18 mouse cellular contexts compared by ENCODE assay signal in genomic region chr1:153241346-153241745, GRCm38 (mm10). TPM values are rescaled to one million over a fixed set of nuclear protein-coding genes. Genes with fewer than 3 reads are reported as not detected.
DNase-seq lines count a peak whose midpoint lies in the region; ATAC-seq and TF ChIP-seq lines count a peak whose summit lies in the region.
"Had no signal": no experiment of that assay in that cellular context is flagged by ENCODE, and none has a peak within 500 bp of the region (broad histone marks: within the 10 kb centered on the region; RNA-seq: fewer than 3 reads in every experiment).

No protein-coding gene starts in this region.

- no peak overlapping the region for H3K9ac ChIP-seq in heart, adult 2 months (ENCODE audit: low read depth, low read length)
- H3K9ac ChIP-seq in heart, embryonic 11.5 days (ENCODE audit: low read depth, low read length): no peak overlapping the region
- no peak overlapping the region for H3K9ac ChIP-seq in lung, embryonic 16.5 days (ENCODE audit: low read length)
- H3K9ac ChIP-seq in hindbrain, embryonic 16.5 days (ENCODE audit: low read depth, low read length): no peak overlapping the region
- no peak overlapping the region for H3K9ac ChIP-seq in intestine, embryonic 15.5 days
- H3K9ac ChIP-seq: heart, embryonic 13.5 days; hindbrain, embryonic 13.5 days had no signal

- H3K27ac ChIP-seq in heart, adult 2 months: peak overlapping the region; percentile 28
- no peak overlapping the region for H3K27ac ChIP-seq in heart, embryonic 11.5 days (ENCODE audit: low read depth, low read length)
- H3K27ac ChIP-seq in layer of hippocampus, adult 2 months: peak overlapping the region; percentile 24; the same call in 1 of the 2 replicates
- peak overlapping the region; percentile 68 for H3K27ac ChIP-seq in lung, embryonic 16.5 days (ENCODE audit: low read length)
- no peak overlapping the region for H3K27ac ChIP-seq in hindbrain, embryonic 16.5 days (ENCODE audit: low read depth, low read length)
- no peak overlapping the region for H3K27ac ChIP-seq in intestine, embryonic 15.5 days
- H3K27ac ChIP-seq: heart, embryonic 13.5 days; hindbrain, embryonic 13.5 days; midbrain, embryonic 10.5 days had no signal

- DNase-seq in heart, adult 2 months: peak in 1 of 2 experiments; percentile 56
- no peak for DNase-seq in layer of hippocampus, adult 2 months (ENCODE audit: low spot score in 2 of 2)
- no peak for DNase-seq in layer of hippocampus, postnatal 36 days
- DNase-seq: adrenal gland, postnatal 10 days; cerebellum, adult 18-20 months; kidney, postnatal 25 days; right cerebral cortex, adult 18-20 months; spleen, adult 18-20 months; thymus, postnatal 36 days had no signal

- H3K79me2 ChIP-seq in heart, adult 2 months (replicated peaks; ENCODE audit: control insufficient read depth, insufficient read depth, low read length): no peaks in the 10 kb centered on the region

- no peak overlapping the region for H3K4me3 ChIP-seq in heart, adult 2 months
- no peak overlapping the region for H3K4me3 ChIP-seq in heart, embryonic 11.5 days (ENCODE audit: low read depth, low read length)
- H3K4me3 ChIP-seq in layer of hippocampus, adult 2 months: no peak overlapping the region
- H3K4me3 ChIP-seq in lung, embryonic 16.5 days (ENCODE audit: low read length): no peak overlapping the region
- no peak overlapping the region for H3K4me3 ChIP-seq in hindbrain, embryonic 16.5 days (ENCODE audit: low read length)
- H3K4me3 ChIP-seq in intestine, embryonic 15.5 days (replicated peaks): no peak overlapping the region
- H3K4me3 ChIP-seq: heart, embryonic 13.5 days; hindbrain, embryonic 13.5 days; midbrain, embryonic 10.5 days had no signal

- peaks cover 3% of the 10 kb centered on the region; the same call in 1 of the 2 replicates for H3K4me1 ChIP-seq in heart, adult 2 months (ENCODE audit: control insufficient read depth, insufficient read depth, low read length)
- H3K4me1 ChIP-seq in heart, embryonic 11.5 days (ENCODE audit: control insufficient read depth, insufficient read depth, low read length): no peaks in the 10 kb centered on the region
- H3K4me1 ChIP-seq in lung, embryonic 16.5 days (replicated peaks; ENCODE audit: control insufficient read depth, insufficient read depth, low read length): peaks cover 9% of the 10 kb centered on the region
- H3K4me1 ChIP-seq in hindbrain, embryonic 16.5 days (ENCODE audit: control insufficient read depth, insufficient read depth, low read depth, low read length): no peaks in the 10 kb centered on the region
- no peaks in the 10 kb centered on the region for H3K4me1 ChIP-seq in intestine, embryonic 15.5 days (replicated peaks)
- H3K4me1 ChIP-seq: hindbrain, embryonic 13.5 days; midbrain, embryonic 10.5 days had no signal

- no peaks in the 10 kb centered on the region for H3K27me3 ChIP-seq in heart, adult 2 months (ENCODE audit: control insufficient read depth, insufficient read depth, low read length)
- no peaks in the 10 kb centered on the region for H3K27me3 ChIP-seq in heart, embryonic 11.5 days (ENCODE audit: control insufficient read depth, insufficient read depth, low read length)
- H3K27me3 ChIP-seq in lung, embryonic 16.5 days (ENCODE audit: control insufficient read depth, insufficient read depth, low read depth, low read length): no peaks in the 10 kb centered on the region
- no peaks in the 10 kb centered on the region for H3K27me3 ChIP-seq in hindbrain, embryonic 16.5 days (replicated peaks; ENCODE audit: control insufficient read depth, insufficient read depth, low read length)
- no peaks in the 10 kb centered on the region for H3K27me3 ChIP-seq in intestine, embryonic 15.5 days (replicated peaks)
- H3K27me3 ChIP-seq: heart, embryonic 13.5 days; hindbrain, embryonic 13.5 days had no signal

- TF ChIP-seq EP300 in heart, adult 2 months (IDR thresholded peaks at IDR 0.05; ENCODE audit: insufficient read depth, low read depth, low read length): no peak

- no peak for TF ChIP-seq POLR2A in heart, adult 2 months (IDR thresholded peaks at IDR 0.05; ENCODE audit: insufficient read depth, low read depth, low read length)

- no peaks in the 10 kb centered on the region for H3K9me3 ChIP-seq in heart, embryonic 11.5 days (replicated peaks; ENCODE audit: control insufficient read depth, low read length)
- no peaks in the 10 kb centered on the region for H3K9me3 ChIP-seq in lung, embryonic 16.5 days (ENCODE audit: control insufficient read depth, low read length)
- no peaks in the 10 kb centered on the region for H3K9me3 ChIP-seq in hindbrain, embryonic 16.5 days (ENCODE audit: control insufficient read depth, low read length)
- no peaks in the 10 kb centered on the region for H3K9me3 ChIP-seq in intestine, embryonic 15.5 days
- H3K9me3 ChIP-seq: heart, embryonic 13.5 days; hindbrain, embryonic 13.5 days; midbrain, embryonic 10.5 days had no signal

- WGBS in heart, adult 2 months: 63% methylated on average over 7 of the region's 7 CpGs
- WGBS in heart, embryonic 11.5 days (ENCODE audit: insufficient replicate concordance): 71% methylated on average over 7 of the region's 7 CpGs
- 58% methylated on average over 7 of the region's 7 CpGs for WGBS in lung, embryonic 16.5 days
- WGBS in hindbrain, embryonic 16.5 days: 82% methylated on average over 7 of the region's 7 CpGs
- 51% methylated on average over 7 of the region's 7 CpGs for WGBS in intestine, embryonic 15.5 days

- peaks cover 4% of the 10 kb centered on the region for H3K36me3 ChIP-seq in heart, adult 2 months (ENCODE audit: control insufficient read depth, insufficient read depth, low read length)
- peaks cover 35% of the 10 kb centered on the region for H3K36me3 ChIP-seq in heart, embryonic 11.5 days (ENCODE audit: control insufficient read depth, insufficient read depth, low read length)
- peaks cover 56% of the 10 kb centered on the region for H3K36me3 ChIP-seq in lung, embryonic 16.5 days (ENCODE audit: control insufficient read depth, insufficient read depth, low read length)
- peaks cover 28% of the 10 kb centered on the region for H3K36me3 ChIP-seq in hindbrain, embryonic 16.5 days (ENCODE audit: control insufficient read depth, insufficient read depth, low read length)
- H3K36me3 ChIP-seq in intestine, embryonic 15.5 days: peaks cover 52% of the 10 kb centered on the region

- no peak for ATAC-seq in heart, embryonic 11.5 days (replicated peaks; ENCODE audit: insufficient number of reproducible peaks, low FRiP score, low TSS enrichment)
- peak; percentile 55 for ATAC-seq in lung, embryonic 16.5 days (ENCODE audit: low read depth)
- no peak for ATAC-seq in hindbrain, embryonic 16.5 days
- ATAC-seq in intestine, embryonic 15.5 days: no peak
- ATAC-seq: forebrain, embryonic 16.5 days; intestine, embryonic 16.5 days had no signal

- H3K4me2 ChIP-seq in heart, embryonic 11.5 days: no peak overlapping the region
- no peak overlapping the region for H3K4me2 ChIP-seq in lung, embryonic 16.5 days (ENCODE audit: low read depth, low read length)
- no peak overlapping the region for H3K4me2 ChIP-seq in hindbrain, embryonic 16.5 days (ENCODE audit: low read length)
- no peak overlapping the region for H3K4me2 ChIP-seq in intestine, embryonic 15.5 days (replicated peaks)
- H3K4me2 ChIP-seq: heart, embryonic 13.5 days; hindbrain, embryonic 13.5 days had no signal

- intact Hi-C loops in heart, adult 2 months (cut with DNase I): no loop called here

- no peak for TF ChIP-seq CTCF in heart, adult 2 months (IDR thresholded peaks at IDR 0.05)
- TF ChIP-seq CTCF in layer of hippocampus, adult 2 months (conservative IDR thresholded peaks at IDR 0.05): no peak

RNA-seq across cellular contexts. Expression of gene Lamc2, which starts 55.1 kb away (rescaled TPM):
- 10 to 100 TPM in 1 of 2 experiments, 1 to 10 TPM in 1; 9.3 to 11.8 TPM for total RNA-seq in heart, adult 2 months (2021)
- polyA plus RNA-seq in heart, adult 2 months (2012; rRNA removed): 1.6 and 2.5 TPM in 2 replicates
- 3.4 and 6.2 TPM in 2 replicates for polyA plus RNA-seq in heart, embryonic 11.5 days (2014; fragmentation: Nextera tagmentation; extraction: Ambion mirVana)
- 1 to 10 TPM; 1.6 to 3.2 TPM for total RNA-seq in layer of hippocampus, adult 2 months (2021)
- 1 to 10 TPM; 1.6 to 2.1 TPM for total RNA-seq in layer of hippocampus, postnatal 36 days (2021)
- 71.8 and 76.1 TPM in 2 replicates for polyA plus RNA-seq in lung, embryonic 16.5 days (2015; fragmentation: Nextera tagmentation; extraction: Ambion mirVana)
- 2.5 and 2.6 TPM in 2 replicates for polyA plus RNA-seq in hindbrain, embryonic 16.5 days (2015; fragmentation: Nextera tagmentation; extraction: Ambion mirVana)
- 7.2 and 7.3 TPM in 2 replicates for polyA plus RNA-seq in intestine, embryonic 15.5 days (2015; fragmentation: Nextera tagmentation; extraction: Ambion mirVana)

Comparison
In these comparisons a context has a peak if more than half of its experiments do, and no peak if none do; other contexts are left out.
1. H3K27ac ChIP-seq: peak in heart, adult 2 months (single experiment), layer of hippocampus, adult 2 months (single experiment) and lung, embryonic 16.5 days (single experiment); none in heart, embryonic 11.5 days (single experiment), hindbrain, embryonic 16.5 days (single experiment) and intestine, embryonic 15.5 days (single experiment).